ENCODE assay signal across 15 mouse cellular contexts in genomic region chr8:34469091-34469490, GRCm38 (mm10).
"Had no signal": no experiment of that assay in that cellular context is flagged by ENCODE, and none has a peak within 500 bp of the region (broad histone marks: within the 10 kb centered on the region; RNA-seq: fewer than 3 reads in every experiment).

No protein-coding gene starts in this region.

- H3K4me2 ChIP-seq: lung, embryonic 14.5 days; midbrain, embryonic 11.5 days; midbrain, embryonic 13.5 days; midbrain, embryonic 15.5 days; neural tube, embryonic 12.5 days; stomach, embryonic 15.5 days had no signal

- H3K4me3 ChIP-seq: megakaryocyte, embryonic 14.5 days; midbrain, embryonic 13.5 days; midbrain, embryonic 15.5 days; neural tube, embryonic 12.5 days; stomach, embryonic 15.5 days had no signal

- DNase-seq: lung, adult 18-20 months; lung, embryonic 14.5 days; lung, postnatal 10 days; right cerebral cortex, postnatal 14 days; thymus, adult 2 months; thymus, postnatal 25 days; thymus, postnatal 4 days had no signal

- H3K36me3 ChIP-seq: midbrain, embryonic 13.5 days; midbrain, embryonic 15.5 days; neural tube, embryonic 12.5 days; stomach, embryonic 15.5 days had no signal

- H3K9me3 ChIP-seq: midbrain, embryonic 15.5 days; stomach, embryonic 15.5 days had no signal

- H3K27ac ChIP-seq: macrophage; midbrain, embryonic 13.5 days; midbrain, embryonic 15.5 days; neural tube, embryonic 12.5 days; stomach, embryonic 15.5 days; stomach, postnatal 0 days had no signal

- H3K9ac ChIP-seq: lung, embryonic 14.5 days; midbrain, embryonic 13.5 days; midbrain, embryonic 15.5 days; neural tube, embryonic 12.5 days; stomach, embryonic 15.5 days had no signal

- ATAC-seq: midbrain, embryonic 13.5 days; midbrain, embryonic 15.5 days had no signal

- H3K27me3 ChIP-seq: midbrain, embryonic 15.5 days; neural tube, embryonic 12.5 days; stomach, embryonic 15.5 days had no signal

- H3K4me1 ChIP-seq: megakaryocyte, embryonic 14.5 days had no signal
